Mouse (Mus musculus) activated CD4-positive, CD25-positive, alpha-beta regulatory T cell, adult 9 weeks (primary cell): ENCODE measurements around the gene Trafd1. TPM values are rescaled to one million over a fixed set of nuclear protein-coding genes. Genes with fewer than 3 reads are reported as not detected.

Experiments used
- polyA plus RNA-seq: library from polyadenylated mRNA; unstranded; fragments of 100-300 nt; shearing (Covaris generic); gene quantifications from one replicate; pipeline ENCODE4 v1.2.1, GENCODE M21; 2017

Gene Trafd1
- 62.9 TPM for polyA plus RNA-seq

DNA sequence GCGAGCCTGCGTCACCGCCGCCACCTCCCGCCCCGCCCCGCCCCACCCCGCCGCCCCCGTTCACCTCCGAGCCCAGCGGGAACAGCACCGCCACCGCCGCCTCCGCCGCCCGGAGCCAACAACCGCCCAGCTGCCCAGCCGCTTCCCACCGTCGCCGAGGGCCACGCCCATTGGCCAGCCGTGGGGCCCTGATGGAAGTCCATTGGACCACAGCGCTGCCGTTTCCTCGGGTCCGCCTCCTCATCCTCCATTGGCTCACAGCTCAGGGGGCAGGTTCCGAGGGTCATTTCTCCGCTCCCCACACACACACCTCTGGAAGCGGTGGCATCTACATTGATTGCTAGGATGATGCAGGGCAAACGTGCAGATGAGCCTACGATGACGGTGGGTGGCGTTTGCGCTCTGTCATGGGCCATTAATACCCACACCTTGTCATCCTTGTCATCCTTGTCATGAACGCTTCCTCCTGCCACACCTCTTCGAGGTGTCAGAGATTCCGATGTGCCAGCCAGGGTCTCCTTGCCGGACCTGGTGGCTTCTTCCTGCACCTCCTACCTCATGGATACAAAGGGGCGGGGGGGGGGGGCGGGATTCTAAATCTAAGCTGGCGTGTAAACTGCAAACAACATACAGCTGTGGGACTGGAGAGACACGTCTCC, at the start of gene Trafd1:
Gene Trafd1, minus strand, starts transcription at position 172 of the 659 bp plus-strand sequence.

DNA sequence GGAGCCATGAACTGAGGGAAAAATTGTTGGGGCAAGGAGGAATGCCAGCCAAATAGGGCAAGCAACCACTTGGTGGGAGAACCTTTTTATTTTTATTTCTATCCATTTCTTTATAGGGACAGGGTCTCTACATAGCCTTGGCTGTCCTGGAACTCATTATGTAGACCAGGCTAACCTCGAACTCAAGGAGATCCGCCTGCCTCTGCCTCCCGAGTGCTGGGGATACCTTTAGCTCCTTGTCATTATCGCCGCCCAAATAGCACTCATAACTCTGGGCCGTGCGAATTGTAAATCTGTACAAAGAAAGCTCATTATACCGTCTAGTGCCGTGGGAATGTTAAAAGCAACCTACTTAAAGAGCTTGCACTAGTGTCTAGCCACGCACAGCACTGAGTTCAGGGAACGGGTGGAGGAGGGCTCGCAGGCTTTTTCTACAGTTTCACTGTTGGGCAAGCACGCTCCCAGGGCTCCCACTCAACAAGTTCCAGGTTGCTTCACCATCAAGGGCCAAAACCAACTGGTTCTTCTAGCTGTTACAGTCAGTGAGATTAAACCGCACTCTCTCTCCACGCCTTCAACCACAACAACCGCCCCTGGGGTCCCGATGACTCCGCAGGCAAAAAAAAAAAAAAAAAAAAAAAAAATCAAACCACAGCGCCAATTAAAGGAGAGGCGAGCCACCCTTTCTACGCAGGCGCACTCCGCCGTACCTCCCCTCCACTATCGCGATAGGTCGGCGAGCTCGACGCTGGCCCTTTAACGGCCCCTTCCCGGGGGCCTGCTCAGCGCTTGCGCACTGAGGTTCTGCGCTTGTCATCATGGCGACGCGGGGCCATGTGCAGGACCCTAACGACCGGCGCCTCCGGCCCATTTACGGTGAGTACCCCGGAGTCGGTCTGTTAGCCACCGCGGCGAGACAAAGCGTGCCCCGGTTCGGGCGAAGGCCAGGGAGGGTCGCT, 12.0 kb upstream of the Trafd1 start, which contains the start of gene Naa25:
Gene Naa25, plus strand, starts transcription at position 750 of the 959 bp plus-strand sequence.

Other genes with a start within 250 kb of the Trafd1 start
- 17.2 TPM for gene Ptpn11, start 194.2 kb downstream of the Trafd1 start, polyA plus RNA-seq
- 905 TPM for gene Rpl6, start 181.2 kb downstream of the Trafd1 start, polyA plus RNA-seq
- gene Hectd4, start 165.4 kb downstream of the Trafd1 start, polyA plus RNA-seq, result 4.9 TPM
- 40.6 TPM for gene Naa25, start 12.3 kb upstream of the Trafd1 start, polyA plus RNA-seq
- gene Tmem116, start 66.3 kb upstream of the Trafd1 start, polyA plus RNA-seq, result 1.5 TPM
- 67.2 TPM for gene Erp29, start 66.9 kb upstream of the Trafd1 start, polyA plus RNA-seq
- not detected for gene Adam1b, start 117.8 kb upstream of the Trafd1 start, polyA plus RNA-seq
- 1.0 TPM for gene Adam1a, start 159.8 kb upstream of the Trafd1 start, polyA plus RNA-seq
- not detected for gene Gm42878, start 159.8 kb upstream of the Trafd1 start, polyA plus RNA-seq
- gene Mapkapk5, start 160.3 kb upstream of the Trafd1 start, polyA plus RNA-seq, result 24.3 TPM
- 17.5 TPM for gene Aldh2, start 208.2 kb upstream of the Trafd1 start, polyA plus RNA-seq
- gene Acad12, start 233.3 kb upstream of the Trafd1 start, polyA plus RNA-seq, result 3.4 TPM